Mouse (Mus musculus) E14TG2a.4 (cell line): ENCODE measurements around the gene Lrrc74b.

ENCODE experiments used
- CTCF ChIP-seq: conservative IDR thresholded peaks from 2 replicates; pipeline ENCODE4 v1.5.1; 2014; ENCODE audit warnings: low read length
- NANOG ChIP-seq: IDR thresholded peaks from 2 replicates; pipeline ENCODE4 v1.6.1; 2014; ENCODE audit warnings: borderline replicate concordance, low read length, mixed read lengths
- POU5F1 ChIP-seq: IDR thresholded peaks from 2 replicates; pipeline ENCODE4 v1.6.1; 2014; ENCODE audit warnings: low read length, borderline replicate concordance

DNA sequence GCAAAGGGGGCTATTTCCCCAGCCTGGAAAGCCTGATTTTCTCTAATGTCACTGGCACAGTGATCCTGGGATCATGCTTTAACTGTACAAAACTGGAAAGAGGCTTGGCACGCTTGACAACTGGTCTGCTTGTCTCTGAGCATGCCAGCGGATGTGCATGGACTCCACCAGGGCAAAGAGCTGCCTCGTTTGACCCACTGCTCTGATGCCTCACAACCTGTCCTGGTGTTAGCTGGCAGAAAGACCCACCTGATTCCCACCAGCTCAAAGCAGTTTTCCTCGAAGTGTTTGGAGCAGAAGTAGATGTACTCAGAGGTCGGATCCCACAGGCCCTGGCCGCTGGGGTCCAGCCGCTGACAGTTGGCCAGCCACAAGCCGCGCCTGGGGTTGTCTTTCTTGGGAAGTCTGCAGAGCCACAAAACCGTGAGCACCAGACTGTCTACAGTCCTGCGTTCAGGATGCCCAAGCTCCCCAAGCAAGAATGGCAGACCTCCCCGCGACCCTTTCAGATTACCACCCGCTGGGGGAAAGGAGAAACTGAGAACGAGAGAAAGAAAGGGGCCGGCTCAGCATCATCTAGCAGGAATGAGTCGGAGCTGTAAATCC, 31.0 kb downstream of the Lrrc74b start:
- no peak for TF ChIP-seq CTCF
- no peak for TF ChIP-seq POU5F1
- TF ChIP-seq NANOG: no peak
